Mouse (Mus musculus): ENCODE data around the gene Srl. TPM values are rescaled to one million over a fixed set of nuclear protein-coding genes. Genes with fewer than 3 reads are reported as not detected.

The Srl gene
- polyA plus RNA-seq, 1 experiment: 12.6 TPM

GRCm38 (mm10) chr16:4457927-4458326, 83.7 kb downstream of the Srl start:
- TF ChIP-seq CTCF (IDR thresholded peaks at IDR 0.05; ENCODE audit: insufficient read depth, low read length) (no peak), POLR2A (IDR thresholded peaks at IDR 0.05; ENCODE audit: borderline replicate concordance, extremely low read depth, low read depth, low read length) (no peak)
- Histone ChIP-seq H3K4me1 (ENCODE audit: control insufficient read depth, insufficient read depth, low read length) (no peaks in the 10 kb centered on the region), H3K4me3 (replicated peaks; ENCODE audit: extremely low read depth, low read depth, low read length) (no peak overlapping the region)
- 80% methylated on average over 3 of the region's 3 CpGs for WGBS
- DNase-seq: no peak

- no peaks in the 10 kb centered on the region for H3K4me1 ChIP-seq (ENCODE audit: control insufficient read depth, insufficient read depth, low read length)
- DNase-seq: no peak
- H3K4me3 ChIP-seq (replicated peaks; ENCODE audit: extremely low read depth, low read depth, low read length): no peak overlapping the region
- TF ChIP-seq CTCF (IDR thresholded peaks at IDR 0.05; ENCODE audit: insufficient read depth, low read length) (no peak), POLR2A (IDR thresholded peaks at IDR 0.05; ENCODE audit: borderline replicate concordance, extremely low read depth, low read depth, low read length) (no peak)
- 80% methylated on average over 5 of the region's 5 CpGs for WGBS
These were observed 85.2 kb downstream of the Srl start for GRCm38 (mm10) chr16:4456391-4456790.

- no peak for TF ChIP-seq CTCF (IDR thresholded peaks at IDR 0.05; ENCODE audit: insufficient read depth, low read length)
- TF ChIP-seq POLR2A (IDR thresholded peaks at IDR 0.05; ENCODE audit: borderline replicate concordance, extremely low read depth, low read depth, low read length): no peak
- no peak for DNase-seq
- 79% methylated on average over 4 of the region's 4 CpGs for WGBS
- H3K4me3 ChIP-seq (replicated peaks; ENCODE audit: extremely low read depth, low read depth, low read length): no peak overlapping the region
- no peaks in the 10 kb centered on the region for H3K4me1 ChIP-seq (ENCODE audit: control insufficient read depth, insufficient read depth, low read length)
These were observed 85.9 kb downstream of the Srl start for GRCm38 (mm10) chr16:4455693-4456092.

GRCm38 (mm10) chr16:4454563-4454962, 87.1 kb downstream of the Srl start:
- no peaks in the 10 kb centered on the region for H3K4me1 ChIP-seq (ENCODE audit: control insufficient read depth, insufficient read depth, low read length)
- DNase-seq: no peak
- 86% methylated on average over 7 of the region's 7 CpGs for WGBS
- no peak for TF ChIP-seq CTCF (IDR thresholded peaks at IDR 0.05; ENCODE audit: insufficient read depth, low read length)
- no peak for TF ChIP-seq POLR2A (IDR thresholded peaks at IDR 0.05; ENCODE audit: borderline replicate concordance, extremely low read depth, low read depth, low read length)
- H3K4me3 ChIP-seq (replicated peaks; ENCODE audit: extremely low read depth, low read depth, low read length): no peak overlapping the region

- TF ChIP-seq POLR2A (IDR thresholded peaks at IDR 0.05; ENCODE audit: borderline replicate concordance, extremely low read depth, low read depth, low read length) (no peak), CTCF (IDR thresholded peaks at IDR 0.05; ENCODE audit: insufficient read depth, low read length) (no peak)
- no peak overlapping the region for H3K4me3 ChIP-seq (replicated peaks; ENCODE audit: extremely low read depth, low read depth, low read length)
- H3K4me1 ChIP-seq (ENCODE audit: control insufficient read depth, insufficient read depth, low read length): no peaks in the 10 kb centered on the region
- 90% methylated on average over 6 of the region's 6 CpGs for WGBS
- DNase-seq: no peak
These were observed 92.2 kb downstream of the Srl start for GRCm38 (mm10) chr16:4449418-4449817.

- DNase-seq: no peak
These were observed 93.4 kb downstream of the Srl start for GRCm38 (mm10) chr16:4448235-4448634.

GRCm38 (mm10) chr16:4446395-4446794, 95.2 kb downstream of the Srl start:
- Histone ChIP-seq H3K4me1 (ENCODE audit: control insufficient read depth, insufficient read depth, low read length) (no peaks in the 10 kb centered on the region), H3K4me3 (replicated peaks; ENCODE audit: extremely low read depth, low read depth, low read length) (no peak overlapping the region)
- TF ChIP-seq POLR2A (IDR thresholded peaks at IDR 0.05; ENCODE audit: borderline replicate concordance, extremely low read depth, low read depth, low read length): no peak
- TF ChIP-seq CTCF (IDR thresholded peaks at IDR 0.05; ENCODE audit: insufficient read depth, low read length): no peak
- WGBS: 62% methylated on average over 4 of the region's 4 CpGs
- DNase-seq: no peak

More at GRCm38 (mm10) chr16:4448235-4448634, 93.4 kb downstream of the Srl start:
- H3K4me1 ChIP-seq (ENCODE audit: control insufficient read depth, insufficient read depth, low read length): no peaks in the 10 kb centered on the region
- H3K4me3 ChIP-seq (replicated peaks; ENCODE audit: extremely low read depth, low read depth, low read length): no peak overlapping the region
- WGBS: 50% methylated on average over 9 of the region's 9 CpGs
- TF ChIP-seq CTCF (IDR thresholded peaks at IDR 0.05; ENCODE audit: insufficient read depth, low read length): no peak
- TF ChIP-seq POLR2A (IDR thresholded peaks at IDR 0.05; ENCODE audit: borderline replicate concordance, extremely low read depth, low read depth, low read length): no peak

- DNase-seq: no peak
- TF ChIP-seq POLR2A (IDR thresholded peaks at IDR 0.05; ENCODE audit: borderline replicate concordance, extremely low read depth, low read depth, low read length): no peak
- no peak for TF ChIP-seq CTCF (IDR thresholded peaks at IDR 0.05; ENCODE audit: insufficient read depth, low read length)
- H3K4me1 ChIP-seq (ENCODE audit: control insufficient read depth, insufficient read depth, low read length): no peaks in the 10 kb centered on the region
- no peak overlapping the region for H3K4me3 ChIP-seq (replicated peaks; ENCODE audit: extremely low read depth, low read depth, low read length)
- 61% methylated on average over 1 of the region's 1 CpGs for WGBS
These were observed 97.2 kb downstream of the Srl start for GRCm38 (mm10) chr16:4444378-4444777.

- no peak for DNase-seq
- H3K4me3 ChIP-seq (replicated peaks; ENCODE audit: extremely low read depth, low read depth, low read length): no peak overlapping the region
- no peak for TF ChIP-seq CTCF (IDR thresholded peaks at IDR 0.05; ENCODE audit: insufficient read depth, low read length)
- no peak for TF ChIP-seq POLR2A (IDR thresholded peaks at IDR 0.05; ENCODE audit: borderline replicate concordance, extremely low read depth, low read depth, low read length)
- H3K4me1 ChIP-seq (ENCODE audit: control insufficient read depth, insufficient read depth, low read length): no peaks in the 10 kb centered on the region
- WGBS: 63% methylated on average over 10 of the region's 10 CpGs
These were observed 102.1 kb downstream of the Srl start for GRCm38 (mm10) chr16:4439302-4440066.

GRCm38 (mm10) chr16:4436738-4437137, 104.9 kb downstream of the Srl start:
- Histone ChIP-seq H3K4me1 (ENCODE audit: control insufficient read depth, insufficient read depth, low read length) (no peaks in the 10 kb centered on the region), H3K4me3 (replicated peaks; ENCODE audit: extremely low read depth, low read depth, low read length) (peak overlapping the region; percentile 19)
- 19% methylated on average over 4 of the region's 4 CpGs for WGBS
- no peak for DNase-seq
- TF ChIP-seq CTCF (IDR thresholded peaks at IDR 0.05; ENCODE audit: insufficient read depth, low read length) (no peak), POLR2A (IDR thresholded peaks at IDR 0.05; ENCODE audit: borderline replicate concordance, extremely low read depth, low read depth, low read length) (no peak)
